Mouse (Mus musculus): ENCODE results near the gene Ubb.

GRCm38 (mm10) chr11:62541581-62541980, 9.4 kb upstream of the Ubb start:
- TF ChIP-seq POLR2A (IDR thresholded peaks at IDR 0.05; ENCODE audit: borderline replicate concordance, extremely low read depth, low read depth, low read length) (no peak), CTCF (IDR thresholded peaks at IDR 0.05; ENCODE audit: insufficient read depth, low read length) (no peak)
